ENCODE assay signal across 20 mouse cellular contexts in the genomic region with DNA sequence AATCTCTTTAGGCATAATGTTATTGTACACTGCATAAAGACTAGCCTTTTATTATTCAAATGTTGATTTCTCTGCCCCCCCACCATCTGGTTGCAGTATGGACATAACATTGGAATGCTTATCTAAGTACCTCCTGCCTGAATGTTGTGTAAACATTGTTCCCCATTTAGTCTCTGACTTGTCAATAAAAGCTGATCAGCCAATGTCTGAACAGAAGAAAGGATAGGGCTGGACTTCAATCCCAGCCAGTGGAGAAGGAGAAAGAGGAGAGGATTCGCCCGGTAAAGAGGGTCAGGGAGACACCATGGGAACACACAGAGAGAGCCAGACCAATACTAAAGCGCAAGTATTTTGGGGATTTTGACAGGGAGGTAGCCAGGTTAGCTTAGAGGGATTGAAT. TPM values are rescaled to one million over a fixed set of nuclear protein-coding genes. Genes with fewer than 3 reads are reported as not detected.
A peak's percentile ranks its signal among the peaks of the same experiment; 100 is the strongest.
DNase-seq lines count a peak whose midpoint lies in the region; ATAC-seq and TF ChIP-seq lines count a peak whose summit lies in the region.
"Had no signal": no experiment of that assay in that cellular context is flagged by ENCODE, and none has a peak within 500 bp of the region (broad histone marks: within the 10 kb centered on the region; RNA-seq: fewer than 3 reads in every experiment).

No protein-coding gene starts in this region.

- H3K4me1 ChIP-seq in lung, embryonic 14.5 days (ENCODE audit: insufficient read depth), result no peaks in the 10 kb centered on the region
- no peaks in the 10 kb centered on the region for H3K4me1 ChIP-seq in midbrain, embryonic 15.5 days
- H3K4me1 ChIP-seq in neural tube, embryonic 15.5 days, result no peaks in the 10 kb centered on the region
- H3K4me1 ChIP-seq: embryonic facial prominence, embryonic 13.5 days; forebrain, embryonic 13.5 days had no signal

- peak; percentile 38; the same call in 1 of the 2 replicates for ATAC-seq in lung, embryonic 14.5 days (ENCODE audit: insufficient read depth)
- 0 out of 2 replicates have a peak, but pooled peaks have one; percentile 6 for ATAC-seq in midbrain, embryonic 15.5 days (replicated peaks)
- no peak for ATAC-seq in neural tube, embryonic 15.5 days (ENCODE audit: low FRiP score)
- ATAC-seq: activated CD4-positive, CD25-positive, alpha-beta regulatory T cell, adult 4 months; forebrain, embryonic 13.5 days; Patski had no signal

- no peak for TF ChIP-seq CTCF in layer of hippocampus, adult 2 months (conservative IDR thresholded peaks at IDR 0.05)
- TF ChIP-seq CTCF in lung, embryonic 14.5 days (IDR thresholded peaks at IDR 0.05; ENCODE audit: low read depth), result no peak
- no peak for TF ChIP-seq CTCF in brain, embryonic 14.5 days (IDR thresholded peaks at IDR 0.05; ENCODE audit: borderline replicate concordance, extremely low read depth, insufficient read depth, insufficient read length)

- WGBS in lung, embryonic 14.5 days, result 35% methylated on average over 3 of the region's 3 CpGs
- WGBS in midbrain, embryonic 15.5 days, result 35% methylated on average over 3 of the region's 3 CpGs
- WGBS in neural tube, embryonic 15.5 days, result 46% methylated on average over 3 of the region's 3 CpGs

- no peak for DNase-seq in layer of hippocampus, adult 2 months (ENCODE audit: low spot score in 2 of 2)
- DNase-seq in layer of hippocampus, postnatal 25 days (ENCODE audit: extremely low spot score in 1 of 2, low spot score in 1 of 2), result no peak
- DNase-seq in lung, embryonic 14.5 days, result no peak
- DNase-seq in lung, postnatal 36 days, result no peak
- peak; percentile 23 for DNase-seq in brain, embryonic 14.5 days (ENCODE audit: low read depth)
- DNase-seq: adrenal gland, postnatal 14 days; cerebellum, adult 18-20 months; cerebellum, adult 9-11 months; cerebellum, postnatal 36 days; gastrocnemius, adult 2 months; gastrocnemius, postnatal 25 days had no signal

- H3K27ac ChIP-seq in layer of hippocampus, adult 2 months, result peak overlapping the region; percentile 76
- H3K27ac ChIP-seq in lung, embryonic 14.5 days (ENCODE audit: low read depth), result no peak overlapping the region
- H3K27ac ChIP-seq in midbrain, embryonic 15.5 days, result no peak overlapping the region
- no peak overlapping the region for H3K27ac ChIP-seq in neural tube, embryonic 15.5 days (replicated peaks)
- H3K27ac ChIP-seq: embryonic facial prominence, embryonic 13.5 days; forebrain, embryonic 13.5 days; gastrocnemius, adult 2 months; hindbrain, embryonic 10.5 days had no signal

- no peaks in the 10 kb centered on the region for H3K27me3 ChIP-seq in lung, embryonic 14.5 days (ENCODE audit: insufficient read depth, low read length)
- H3K27me3 ChIP-seq in midbrain, embryonic 15.5 days (replicated peaks), result no peaks in the 10 kb centered on the region
- H3K27me3 ChIP-seq in neural tube, embryonic 15.5 days (replicated peaks), result no peaks in the 10 kb centered on the region
- H3K27me3 ChIP-seq: embryonic facial prominence, embryonic 13.5 days; forebrain, embryonic 13.5 days; heart, embryonic 12.5 days; Patski had no signal

- no peak overlapping the region for H3K4me3 ChIP-seq in layer of hippocampus, adult 2 months
- H3K4me3 ChIP-seq in lung, embryonic 14.5 days (ENCODE audit: low read depth, low read length), result no peak overlapping the region
- no peak overlapping the region for H3K4me3 ChIP-seq in midbrain, embryonic 15.5 days
- no peak overlapping the region for H3K4me3 ChIP-seq in neural tube, embryonic 15.5 days (replicated peaks)
- H3K4me3 ChIP-seq: embryonic facial prominence, embryonic 13.5 days; forebrain, embryonic 13.5 days; gastrocnemius, adult 2 months; heart, embryonic 12.5 days; hindbrain, embryonic 10.5 days had no signal

- no peaks in the 10 kb centered on the region for H3K9me3 ChIP-seq in lung, embryonic 14.5 days (ENCODE audit: low read depth, low read length)
- no peaks in the 10 kb centered on the region for H3K9me3 ChIP-seq in midbrain, embryonic 15.5 days
- no peaks in the 10 kb centered on the region for H3K9me3 ChIP-seq in neural tube, embryonic 15.5 days (replicated peaks)
- H3K9me3 ChIP-seq: embryonic facial prominence, embryonic 13.5 days; forebrain, embryonic 13.5 days; heart, embryonic 12.5 days; hindbrain, embryonic 10.5 days had no signal

- no peaks in the 10 kb centered on the region for H3K36me3 ChIP-seq in lung, embryonic 14.5 days (ENCODE audit: insufficient read depth)
- no peaks in the 10 kb centered on the region for H3K36me3 ChIP-seq in midbrain, embryonic 15.5 days (replicated peaks)
- H3K36me3 ChIP-seq in neural tube, embryonic 15.5 days, result no peaks in the 10 kb centered on the region
- H3K36me3 ChIP-seq: embryonic facial prominence, embryonic 13.5 days; heart, embryonic 12.5 days; hindbrain, embryonic 10.5 days had no signal

- H3K4me2 ChIP-seq in lung, embryonic 14.5 days, result no peak overlapping the region
- H3K4me2 ChIP-seq in midbrain, embryonic 15.5 days, result peak overlapping the region; percentile 4; the same call in 1 of the 2 replicates
- H3K4me2 ChIP-seq in neural tube, embryonic 15.5 days, result no peak overlapping the region
- H3K4me2 ChIP-seq: embryonic facial prominence, embryonic 13.5 days; forebrain, embryonic 13.5 days; heart, embryonic 12.5 days had no signal

- no peak for TF ChIP-seq POLR2A in brain, embryonic 14.5 days (IDR thresholded peaks at IDR 0.05; ENCODE audit: borderline replicate concordance, extremely low read depth, insufficient read depth, insufficient read length, poor library complexity, severe bottlenecking)

- no peak overlapping the region for H3K9ac ChIP-seq in lung, embryonic 14.5 days
- no peak overlapping the region for H3K9ac ChIP-seq in midbrain, embryonic 15.5 days
- H3K9ac ChIP-seq in neural tube, embryonic 15.5 days (replicated peaks), result no peak overlapping the region
- H3K9ac ChIP-seq: embryonic facial prominence, embryonic 13.5 days; forebrain, embryonic 13.5 days; heart, embryonic 12.5 days had no signal

RNA-seq across cellular contexts. Expression of gene Atoh8, which starts 60.0 kb away (rescaled TPM):
- 1 to 10 TPM; 2.1 to 3.1 TPM for total RNA-seq in layer of hippocampus, adult 2 months (2021)
- total RNA-seq in layer of hippocampus, postnatal 25 days (2021), result 1 to 10 TPM; 2.3 to 2.8 TPM
- polyA plus RNA-seq in lung, embryonic 14.5 days (2014; fragmentation: Nextera tagmentation; extraction: Ambion mirVana), result 18.7 and 19.3 TPM in 2 replicates
- polyA plus RNA-seq in brain, embryonic 14.5 days (2012; rRNA removed), result 2.7 and 3.7 TPM in 2 replicates
- polyA plus RNA-seq in midbrain, embryonic 15.5 days (2015; fragmentation: Nextera tagmentation; extraction: Ambion mirVana), result 1.9 and 2.2 TPM in 2 replicates
- polyA plus RNA-seq in neural tube, embryonic 15.5 days (2015; fragmentation: Nextera tagmentation; extraction: Ambion mirVana), result 3.1 and 5.1 TPM in 2 replicates
- total RNA-seq: granulocyte monocyte progenitor cell, adult 5-6 weeks had no signal
- polyA plus RNA-seq: activated CD4-positive, CD25-positive, alpha-beta regulatory T cell, adult 4 months had no signal
